Mouse (Mus musculus): Measurements from ENCODE around the gene Il17rb. TPM values are rescaled to one million over a fixed set of nuclear protein-coding genes. Genes with fewer than 3 reads are reported as not detected.

Gene Il17rb
- total RNA-seq, 2 experiments from 2014 or later: not detected

DNA sequence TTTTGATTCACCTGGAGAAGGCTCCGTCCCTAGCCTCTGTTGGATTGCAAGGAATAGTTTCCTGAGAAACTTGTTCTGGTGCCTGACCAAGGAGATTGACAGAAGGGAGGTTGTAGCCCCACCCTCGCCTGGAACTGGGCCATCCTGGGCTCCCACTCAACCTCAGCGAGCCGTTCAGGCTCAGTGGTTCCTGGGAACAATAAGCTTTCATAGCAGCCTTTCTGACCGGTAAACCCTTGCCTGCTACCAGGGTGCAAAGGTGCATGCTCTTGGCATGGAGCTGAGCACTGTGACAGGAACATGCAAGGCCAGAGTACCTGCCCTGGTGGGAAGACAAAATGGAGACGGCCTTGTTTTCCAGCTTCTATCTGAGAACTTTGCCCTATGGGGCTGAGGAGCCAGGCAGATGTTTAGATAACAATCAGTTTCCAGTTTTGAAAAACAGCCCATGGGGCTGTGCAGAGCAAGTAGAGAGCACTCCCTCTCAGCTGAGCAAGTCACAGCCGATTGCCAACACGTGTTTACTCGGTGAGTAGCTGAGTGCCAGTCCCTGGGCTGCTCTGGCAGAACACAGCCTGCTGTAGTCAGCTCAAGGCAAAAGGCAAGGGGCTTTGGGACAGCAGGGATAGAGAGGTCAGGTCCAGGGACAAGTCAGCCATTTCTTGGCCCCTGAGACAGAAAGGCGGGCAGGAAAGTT is 1.3 kb upstream of the Il17rb start:
- Histone ChIP-seq H3K27ac (peak overlapping the region; percentile 43; the same call in 1 of the 2 replicates), H3K4me3 (peak overlapping the region; percentile 71; the same call in 1 of the 2 replicates)
- no peak for TF ChIP-seq CTCF (IDR thresholded peaks at IDR 0.05)
- intact Hi-C loops (cut with DNase I): no loop called here
- DNase-seq: peak; percentile 66

DNA sequence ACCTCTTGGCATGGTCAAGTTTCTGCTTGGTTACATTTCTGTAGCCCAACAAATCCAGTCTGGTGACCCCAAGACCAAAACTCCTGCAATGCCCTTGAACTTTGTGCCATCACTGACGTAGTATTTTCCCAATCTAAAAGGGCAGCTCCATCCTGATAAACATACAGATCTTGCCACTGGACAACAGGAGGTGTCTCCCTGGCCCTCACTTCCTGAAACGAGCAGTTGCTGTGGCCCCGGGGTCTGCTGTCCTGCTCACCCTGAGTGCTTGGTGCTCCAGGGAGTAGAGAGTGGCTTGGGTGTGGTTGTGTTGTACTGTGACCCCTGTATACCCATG is 9.3 kb downstream of the Il17rb start:
- no peak overlapping the region for H3K27ac ChIP-seq
- DNase-seq: no peak
- H3K4me3 ChIP-seq: no peak overlapping the region
- intact Hi-C loops (cut with DNase I): no loop called here
- TF ChIP-seq CTCF (IDR thresholded peaks at IDR 0.05): no peak

DNA sequence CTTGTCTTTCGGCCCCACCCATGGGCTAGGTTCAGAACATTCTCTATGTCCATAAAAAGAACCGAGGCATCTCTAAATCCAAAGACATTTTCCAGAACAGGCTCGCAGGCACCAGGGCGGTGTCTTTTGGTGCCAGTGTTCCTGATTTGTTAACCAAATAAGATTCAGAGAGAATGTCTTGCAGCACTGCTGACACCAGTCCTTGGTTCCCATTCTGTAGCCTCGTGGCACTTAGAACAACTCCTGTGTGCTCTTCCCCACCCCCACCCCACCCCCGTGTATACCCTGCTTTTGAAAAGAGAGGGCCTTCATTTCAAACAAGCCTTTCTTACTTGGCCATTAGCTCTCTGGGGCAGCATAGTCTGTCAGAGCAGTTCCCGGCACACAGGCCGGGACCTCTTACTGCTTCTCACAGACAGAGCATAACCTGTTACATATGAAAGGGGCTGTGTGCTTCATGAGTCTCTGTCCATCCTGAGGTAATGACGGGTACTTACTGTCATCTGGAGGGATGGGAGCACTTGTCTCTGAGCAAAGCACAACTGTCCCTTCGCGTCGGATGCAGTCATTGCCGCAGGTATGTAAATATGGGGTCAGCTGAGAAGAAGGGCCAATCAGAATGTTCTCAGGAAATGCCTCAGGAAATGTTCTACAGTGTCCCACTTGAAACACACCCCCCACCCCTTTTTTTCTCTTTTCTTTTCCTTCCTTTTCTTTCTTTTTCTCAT is 9.8 kb downstream of the Il17rb start:
- H3K27ac ChIP-seq: no peak overlapping the region
- intact Hi-C loops (cut with DNase I): no loop called here
- DNase-seq: no peak
- TF ChIP-seq CTCF (IDR thresholded peaks at IDR 0.05): no peak
- H3K4me3 ChIP-seq: no peak overlapping the region

DNA sequence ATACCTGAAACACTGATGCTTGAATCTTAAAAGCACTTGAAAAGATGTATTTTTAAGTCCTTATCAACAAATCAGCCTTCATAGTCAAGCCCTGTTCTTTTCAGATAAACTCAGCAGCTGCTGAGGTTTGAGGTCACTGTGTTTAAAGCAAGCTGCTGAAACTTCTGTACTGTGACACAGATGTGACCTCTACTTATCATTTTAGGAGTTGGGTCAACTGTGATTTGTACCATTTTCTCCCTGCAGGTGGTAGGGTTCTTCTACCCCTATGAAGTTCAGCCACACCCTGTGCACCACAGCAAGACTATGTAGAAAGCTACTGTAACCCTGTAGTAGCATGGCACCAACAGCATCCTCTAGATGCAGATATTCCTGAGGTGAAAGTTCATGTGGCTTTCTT is 11.4 kb downstream of the Il17rb start:
- no peak for TF ChIP-seq CTCF (IDR thresholded peaks at IDR 0.05)
- DNase-seq: no peak
- intact Hi-C loops (cut with DNase I): no loop called here
- H3K4me3 ChIP-seq: no peak overlapping the region
- no peak overlapping the region for H3K27ac ChIP-seq

DNA sequence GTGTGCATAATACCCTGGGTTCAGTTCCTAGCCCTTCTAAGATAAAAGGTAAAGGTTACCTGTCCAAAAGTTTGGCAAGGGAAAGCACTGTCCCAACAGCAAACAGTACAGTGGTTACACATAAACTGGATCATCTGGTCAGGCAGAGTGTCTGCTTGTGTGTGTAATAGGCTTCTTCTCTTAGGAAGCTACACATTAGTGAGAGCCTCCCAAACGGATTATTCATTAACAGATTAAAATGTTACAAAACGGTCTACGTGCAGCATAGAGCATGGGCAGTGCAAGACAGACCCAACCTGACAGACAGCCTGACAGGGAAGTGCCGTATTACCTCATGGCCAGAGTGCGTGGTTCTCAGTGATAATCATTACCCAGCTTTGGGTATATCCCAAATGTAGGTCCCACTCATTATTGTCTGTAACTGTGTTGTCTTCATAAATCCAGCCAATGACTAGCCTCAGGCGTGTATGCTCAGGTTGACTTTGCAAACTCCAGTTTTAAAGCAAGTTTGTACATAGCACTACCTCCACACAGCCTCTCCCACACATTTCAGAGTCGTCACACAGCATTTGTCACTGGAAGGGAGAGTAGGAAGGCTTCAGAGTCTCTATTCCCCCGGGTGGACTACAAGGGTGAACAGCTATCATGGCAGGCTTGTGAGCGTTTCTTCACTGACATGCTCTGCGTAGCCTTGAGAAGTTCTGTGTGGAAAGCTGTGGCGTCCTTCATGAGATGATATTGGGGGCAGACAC is 12.5 kb downstream of the Il17rb start:
- Histone ChIP-seq H3K27ac (no peak overlapping the region), H3K4me3 (no peak overlapping the region)
- no peak for TF ChIP-seq CTCF (IDR thresholded peaks at IDR 0.05)
- intact Hi-C loops (cut with DNase I): no loop called here
- DNase-seq: no peak

DNA sequence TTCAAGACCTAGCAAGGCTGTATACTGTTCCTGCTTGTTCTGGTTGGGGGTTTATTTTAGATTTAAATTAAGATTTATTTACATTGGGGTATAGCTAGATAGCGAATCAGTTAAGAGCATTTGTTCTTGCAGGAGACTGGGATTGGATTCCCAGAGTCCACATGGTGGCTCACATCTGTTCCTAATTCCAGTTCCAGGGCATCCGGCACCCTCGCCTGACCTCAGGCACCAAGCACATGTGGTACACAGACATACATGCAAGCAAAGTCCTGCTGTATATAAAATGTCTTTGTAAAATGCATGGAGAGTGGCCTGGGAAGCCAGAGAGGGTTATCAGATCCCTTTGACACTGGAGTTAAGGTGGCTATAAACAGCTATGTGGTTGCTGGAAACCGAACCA is 13.7 kb downstream of the Il17rb start:
- intact Hi-C loops (cut with DNase I): no loop called here
- Histone ChIP-seq H3K4me3 (no peak overlapping the region), H3K27ac (no peak overlapping the region)
- TF ChIP-seq CTCF (IDR thresholded peaks at IDR 0.05): no peak
- DNase-seq: no peak

DNA sequence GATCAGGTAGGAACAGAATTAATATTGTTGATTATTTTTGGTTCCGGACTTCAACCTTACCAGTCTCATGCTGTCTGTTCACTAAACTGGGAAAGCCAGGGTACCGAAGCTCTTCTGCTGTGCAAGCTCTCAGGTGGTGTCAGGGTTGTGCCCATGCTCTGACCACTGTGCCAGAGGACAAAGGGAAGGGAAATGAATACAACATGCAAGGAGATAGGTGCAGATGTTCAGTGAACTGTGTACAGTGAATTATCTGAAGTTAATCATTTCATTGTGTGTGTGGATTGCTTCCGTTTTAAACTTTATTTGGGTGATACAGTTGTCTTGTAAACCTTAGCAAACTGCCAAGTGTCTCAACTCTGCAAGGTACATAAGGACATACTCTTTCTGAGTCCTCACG is 20.4 kb downstream of the Il17rb start:
- no peak for TF ChIP-seq CTCF (IDR thresholded peaks at IDR 0.05)
- no peak overlapping the region for H3K27ac ChIP-seq
- no peak overlapping the region for H3K4me3 ChIP-seq
- intact Hi-C loops (cut with DNase I): no loop called here
- DNase-seq: no peak

DNA sequence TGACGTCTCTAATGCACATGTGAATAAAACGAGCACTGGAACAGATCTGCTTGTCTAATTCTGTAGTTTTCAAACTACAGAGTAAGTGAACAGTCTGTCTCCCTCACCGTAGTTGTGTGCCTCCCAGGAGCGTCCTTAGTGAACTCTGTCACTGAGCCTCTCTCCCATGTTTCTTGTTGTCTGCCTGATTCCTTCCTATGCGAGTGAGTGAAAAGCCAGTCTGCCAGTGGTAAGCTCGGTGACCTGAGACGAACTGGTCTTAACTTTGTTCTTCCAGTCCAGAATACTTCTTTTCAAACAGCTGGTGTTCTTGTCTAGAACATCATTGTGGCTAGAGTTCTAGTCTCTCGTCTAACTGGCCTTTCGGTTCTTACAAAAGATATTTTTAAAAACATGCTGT is 21.0 kb downstream of the Il17rb start:
- TF ChIP-seq CTCF (IDR thresholded peaks at IDR 0.05): no peak
- no peak overlapping the region for H3K27ac ChIP-seq
- H3K4me3 ChIP-seq: no peak overlapping the region
- no peak for DNase-seq
- intact Hi-C loops (cut with DNase I): no loop called here

DNA sequence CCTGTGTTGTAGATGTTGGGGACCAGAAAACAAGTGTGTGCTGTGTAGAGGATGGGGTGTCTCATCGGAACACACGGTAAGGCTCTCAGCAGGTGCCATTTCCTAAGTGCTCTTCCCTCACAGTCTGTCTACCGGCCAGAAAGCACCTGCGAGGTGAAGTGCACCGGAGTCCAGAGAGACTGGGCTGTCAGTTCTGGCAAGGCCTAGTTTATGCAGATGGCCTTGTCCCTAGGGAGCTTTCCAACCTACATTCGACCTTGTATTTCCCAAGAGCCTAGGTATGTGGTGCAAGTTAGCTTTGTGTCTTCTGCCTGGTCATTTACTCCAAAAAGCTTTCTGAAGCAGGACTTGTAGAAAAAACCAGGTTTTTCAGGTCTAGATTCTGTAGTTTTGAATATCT is 21.4 kb downstream of the Il17rb start:
- intact Hi-C loops (cut with DNase I): no loop called here
- no peak overlapping the region for H3K27ac ChIP-seq
- TF ChIP-seq CTCF (IDR thresholded peaks at IDR 0.05): no peak
- DNase-seq: no peak
- H3K4me3 ChIP-seq: no peak overlapping the region

DNA sequence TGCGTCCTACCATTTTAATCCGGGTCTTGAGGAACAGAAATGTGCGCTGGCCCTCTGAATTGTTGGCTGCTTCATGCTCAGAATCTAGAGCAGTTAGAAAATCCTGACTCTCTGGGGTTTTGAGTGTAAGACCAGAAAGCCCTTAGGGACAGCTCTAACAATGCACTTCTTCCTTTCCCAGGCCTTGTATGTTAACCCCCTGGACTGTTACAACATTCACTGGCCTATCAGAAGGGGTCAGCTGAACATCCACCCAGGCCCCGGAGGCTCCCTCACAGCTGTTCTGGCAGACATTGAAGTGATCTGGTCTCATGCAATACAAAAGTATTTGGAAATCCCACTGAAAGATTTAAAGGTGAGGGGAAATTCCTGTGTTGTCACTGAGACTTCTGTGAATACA is 22.6 kb downstream of the Il17rb start:
- Histone ChIP-seq H3K4me3 (no peak overlapping the region), H3K27ac (no peak overlapping the region)
- DNase-seq: no peak
- intact Hi-C loops (cut with DNase I): no loop called here
- TF ChIP-seq CTCF (IDR thresholded peaks at IDR 0.05): no peak

DNA sequence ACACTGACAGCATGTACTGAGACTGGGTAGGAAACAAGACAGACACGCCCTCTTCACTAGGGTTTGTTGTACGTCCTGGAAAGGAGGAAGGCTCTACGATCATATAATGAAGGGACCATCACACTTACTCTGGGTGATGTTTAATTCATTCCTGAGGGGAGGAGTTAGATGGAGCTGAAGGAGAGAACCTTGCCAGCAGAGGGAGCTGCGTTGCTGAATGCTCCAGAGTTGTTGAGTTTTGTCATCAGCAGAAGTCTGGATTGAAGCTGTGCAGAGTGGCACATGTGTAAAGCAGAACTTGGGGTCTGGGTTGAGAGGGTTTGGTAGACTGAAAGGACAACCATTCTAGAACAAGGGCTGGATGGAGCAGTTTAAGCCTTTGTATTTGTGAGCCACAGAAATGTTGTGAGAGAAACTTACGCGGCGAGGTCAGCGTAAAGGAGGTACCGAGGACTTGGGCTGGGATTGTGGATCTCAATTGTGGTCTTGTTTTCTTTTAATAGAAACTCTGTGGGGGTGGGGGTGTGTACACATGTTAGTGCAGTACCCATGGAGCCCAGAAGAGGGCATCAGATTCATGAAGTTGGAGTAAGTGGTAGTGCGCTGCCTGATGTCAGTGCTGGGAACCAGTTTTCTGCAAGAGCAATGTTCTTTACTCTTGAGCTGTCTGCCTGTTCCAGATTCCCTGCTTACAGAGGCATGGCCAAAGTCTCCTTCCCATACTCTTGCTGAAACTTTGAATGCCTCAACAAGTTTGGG is 28.1 kb downstream of the Il17rb start:
- DNase-seq: no peak
- H3K27ac ChIP-seq: no peak overlapping the region
- no peak overlapping the region for H3K4me3 ChIP-seq
- intact Hi-C loops (cut with DNase I): no loop called here
- peak; percentile 29 for TF ChIP-seq CTCF (IDR thresholded peaks at IDR 0.05)
